Mouse (Mus musculus): ENCODE data around the gene Sema4b.

Gene Sema4b

GRCm38 (mm10) chr7:80186531-80187296 lies at the start of gene Sema4b:
Gene Sema4b, plus strand, starts transcription at chr7:80186841.
- peak; percentile 65 for DNase-seq (ENCODE audit: low spot score)

GRCm38 (mm10) chr7:80138375-80138774 lies 48.3 kb upstream of the Sema4b start:
- DNase-seq (ENCODE audit: low spot score), result no peak

DNA sequence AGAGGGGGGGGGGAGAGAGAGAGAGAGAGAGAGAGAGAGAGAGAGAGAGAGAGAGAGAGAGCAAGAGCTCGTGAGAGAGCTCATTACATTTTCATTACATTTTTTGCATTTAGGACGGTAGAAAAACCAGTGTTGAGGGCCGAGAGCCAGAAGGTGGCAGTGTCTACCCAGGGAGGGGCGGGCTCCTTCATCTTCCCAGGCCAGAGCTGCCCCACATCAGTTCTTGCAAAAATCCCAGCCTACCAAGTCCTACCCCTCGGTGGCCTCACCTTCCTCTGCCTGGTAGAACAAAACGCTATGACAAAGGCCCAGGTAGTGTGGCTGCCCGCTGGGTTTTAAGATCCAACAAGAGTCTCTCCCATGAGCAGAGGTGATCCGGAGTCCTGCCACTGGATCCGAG lies 45.8 kb upstream of the Sema4b start:
- peak; percentile 68 for DNase-seq (ENCODE audit: low spot score)

- DNase-seq (ENCODE audit: low spot score), result peak; percentile 45
Measured at GRCm38 (mm10) chr7:80143331-80144273, 43.0 kb upstream of the Sema4b start.

DNA sequence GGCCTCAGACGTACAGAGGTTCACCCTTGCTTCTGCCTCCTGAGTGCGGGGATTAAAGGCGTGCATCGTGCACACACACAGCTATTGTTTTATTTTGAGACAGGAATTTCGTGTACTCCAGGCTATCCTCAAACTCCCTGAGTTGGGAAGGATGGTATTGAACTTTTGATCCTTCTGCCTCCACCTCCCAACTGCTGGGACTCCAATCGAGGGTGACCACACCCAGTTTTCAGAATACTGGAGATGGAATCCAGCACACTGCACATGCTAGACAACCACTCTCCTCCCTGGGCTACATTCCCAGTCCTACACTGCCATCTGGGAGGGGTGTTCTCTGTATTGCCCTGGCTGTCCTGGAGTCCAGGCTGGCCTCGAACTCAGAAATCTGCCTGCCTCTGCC lies 41.9 kb upstream of the Sema4b start:
- no peak for DNase-seq (ENCODE audit: low spot score)

- DNase-seq (ENCODE audit: low spot score), result peak; percentile 42
Measured at GRCm38 (mm10) chr7:80146077-80146476, 40.6 kb upstream of the Sema4b start.

DNA sequence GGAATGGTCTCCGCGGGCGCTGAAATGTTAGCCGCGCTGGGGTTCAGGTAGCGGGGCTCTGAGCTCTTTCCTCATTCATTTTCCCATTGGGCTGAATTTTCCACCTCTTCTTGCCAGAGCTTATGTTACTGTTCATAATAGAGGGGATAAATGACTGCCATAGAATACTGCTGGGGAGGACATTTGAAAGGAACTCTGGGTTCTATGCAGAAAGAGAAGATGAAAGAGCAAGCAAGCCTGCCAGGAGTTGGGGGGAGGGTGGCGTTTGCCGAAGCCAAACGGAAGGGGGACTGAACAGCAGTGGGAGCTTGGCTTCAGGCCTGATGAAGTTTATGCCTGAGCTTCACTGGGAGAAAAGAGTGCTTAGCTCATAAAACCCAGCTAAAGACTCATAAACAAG lies 37.3 kb upstream of the Sema4b start:
- no peak for DNase-seq (ENCODE audit: low spot score)

DNA sequence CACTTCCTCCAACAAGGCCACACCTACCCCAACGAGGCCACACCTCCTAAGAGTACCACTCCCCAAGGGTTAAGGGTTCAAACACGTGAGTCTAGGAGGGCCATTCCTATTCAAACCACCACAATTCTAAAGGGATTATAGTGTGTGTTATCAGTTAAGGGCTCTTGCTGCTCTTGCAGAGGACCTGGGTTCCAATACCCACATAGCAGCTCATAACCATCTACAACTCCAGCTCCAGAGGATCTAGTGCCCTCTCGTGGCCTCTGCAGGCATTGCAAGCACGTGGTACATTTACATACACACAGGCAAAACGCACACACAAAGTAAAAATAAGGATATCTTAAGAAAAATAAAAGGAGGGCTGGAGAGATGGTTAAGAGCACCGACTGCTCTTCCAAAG lies 34.5 kb upstream of the Sema4b start:
- no peak for DNase-seq (ENCODE audit: low spot score)

DNA sequence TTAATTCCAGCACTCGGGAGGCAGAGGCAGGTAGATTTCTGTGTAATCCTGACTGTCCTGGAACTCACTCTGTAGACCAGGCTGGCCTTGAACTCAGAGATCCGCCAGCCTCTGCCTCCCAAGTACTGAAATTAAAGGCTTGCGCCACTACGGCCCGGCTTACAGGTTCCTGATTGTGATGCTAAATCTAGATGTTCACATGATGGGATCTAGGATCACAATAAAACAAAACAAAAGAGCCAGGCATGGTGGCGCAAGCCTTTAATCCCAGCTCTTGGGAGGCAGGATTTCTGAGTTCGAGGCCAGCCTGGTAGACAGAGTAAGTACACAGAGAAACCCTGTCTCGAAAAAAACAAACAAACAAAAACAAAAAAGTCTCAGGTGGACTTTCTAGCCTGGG lies 33.9 kb upstream of the Sema4b start:
- no peak for DNase-seq (ENCODE audit: low spot score)

- no peak for DNase-seq (ENCODE audit: low spot score)
Measured at GRCm38 (mm10) chr7:80154689-80155088, 32.0 kb upstream of the Sema4b start.

DNA sequence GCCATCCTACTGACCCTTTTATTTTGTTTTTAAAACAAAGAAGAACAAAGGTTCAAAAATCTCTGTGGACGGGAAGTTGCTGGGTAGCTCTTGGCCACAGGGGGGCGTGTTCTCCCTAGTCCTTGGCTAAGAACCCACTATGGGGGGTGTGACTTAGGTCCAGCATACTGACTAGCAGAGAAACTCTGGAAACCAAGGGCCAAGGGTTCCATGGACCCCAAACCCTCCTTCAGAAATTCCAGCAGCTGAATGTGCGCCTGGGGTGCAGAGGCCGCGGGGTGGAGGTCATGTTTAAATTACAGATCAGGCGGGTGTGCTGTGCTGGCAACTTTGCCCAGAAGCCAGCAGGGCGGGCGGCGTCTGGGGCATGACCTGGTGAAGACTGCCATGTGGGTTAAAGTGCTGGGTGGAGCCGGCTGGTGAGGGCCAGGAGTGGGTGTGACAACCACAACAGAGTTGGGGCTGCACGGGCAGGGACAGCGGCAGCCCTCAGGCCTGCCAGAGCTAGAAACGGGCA lies 29.9 kb upstream of the Sema4b start:
- DNase-seq (ENCODE audit: low spot score), result peak; percentile 72

DNA sequence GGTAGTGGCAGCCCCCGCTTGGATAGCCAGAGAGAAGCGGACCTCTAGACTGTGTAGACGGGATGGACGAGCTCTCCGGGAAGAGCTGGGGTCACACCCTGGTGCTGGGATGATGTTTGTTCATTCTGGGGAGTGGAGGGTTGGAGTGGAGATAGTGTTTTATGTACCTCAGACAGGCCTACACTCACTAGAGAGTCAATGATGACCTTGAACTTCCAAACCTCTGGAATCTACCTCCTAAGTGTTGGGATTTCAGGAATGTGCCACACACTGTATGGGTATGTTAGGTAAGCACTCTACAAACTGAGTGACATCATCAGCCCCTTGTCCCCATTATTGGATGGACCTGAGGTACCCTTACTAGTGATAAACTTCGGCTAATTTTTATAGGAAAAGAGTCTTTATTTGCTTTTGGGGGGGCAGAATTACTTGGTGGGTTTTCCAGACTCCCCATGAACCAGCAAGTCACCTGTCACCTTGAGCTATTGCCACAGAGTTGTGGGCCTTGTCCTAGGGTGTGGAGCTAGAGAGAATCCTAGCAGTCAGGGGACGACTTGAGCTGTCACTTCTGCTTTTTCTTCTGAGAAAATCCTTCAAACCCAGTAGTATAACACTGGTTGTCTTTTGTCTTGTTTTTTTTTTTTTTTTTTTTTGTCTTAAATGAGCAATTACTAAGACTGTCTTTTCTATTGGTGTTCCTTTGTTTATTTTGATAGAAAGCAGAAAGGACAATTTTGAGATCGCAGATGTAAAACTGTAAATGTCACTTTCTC lies 28.0 kb upstream of the Sema4b start:
- no peak for DNase-seq (ENCODE audit: low spot score)

DNA sequence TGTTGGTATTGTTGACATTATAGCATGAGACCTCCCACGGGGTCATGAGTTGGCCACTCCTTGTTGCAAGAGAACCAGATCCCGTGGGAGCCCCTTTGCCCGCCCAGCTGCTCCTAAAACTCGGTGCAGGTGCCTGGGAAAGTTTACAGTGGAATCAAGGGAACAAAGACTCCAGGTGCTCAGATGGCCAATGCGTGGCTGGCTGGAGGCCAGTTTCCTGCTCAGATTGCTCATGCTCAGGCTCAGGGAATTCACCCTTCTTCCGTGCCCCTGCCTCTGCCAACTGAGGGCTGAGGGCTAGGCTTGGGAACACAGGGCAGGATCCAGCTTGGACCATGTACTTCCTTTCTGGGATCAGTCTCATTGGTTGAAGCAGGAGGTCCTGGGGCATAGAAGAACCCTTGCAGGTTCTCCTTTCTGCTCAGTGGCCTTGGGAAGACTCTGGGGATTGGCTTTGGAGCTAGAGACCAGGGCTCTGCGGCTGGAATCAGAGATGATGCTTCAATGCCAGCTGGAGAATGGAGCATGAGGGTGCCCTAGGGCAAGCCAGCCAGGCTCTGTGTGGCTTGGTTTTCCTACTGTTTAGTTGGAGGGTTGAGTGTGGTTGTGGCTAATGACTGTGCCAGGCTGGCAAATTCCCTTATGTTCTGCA lies 26.2 kb upstream of the Sema4b start:
- no peak for DNase-seq (ENCODE audit: low spot score)

DNA sequence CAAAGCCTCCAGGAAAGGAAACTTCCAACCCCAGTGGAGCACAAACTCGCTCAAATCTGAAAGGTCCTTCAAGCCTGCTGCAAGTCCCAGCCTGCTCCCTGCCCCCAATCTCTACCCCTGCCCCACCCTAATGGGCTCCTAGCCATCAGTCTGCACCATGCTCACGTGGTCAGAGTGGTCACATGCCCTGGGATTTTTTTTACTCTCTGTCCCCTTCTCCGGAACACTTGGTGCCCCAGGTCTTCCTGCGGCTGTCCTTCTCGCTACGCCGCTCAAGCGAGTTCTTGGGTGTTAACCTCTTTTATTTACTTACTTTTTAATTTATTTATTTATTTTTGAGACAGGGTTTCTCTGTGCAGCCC lies 25.7 kb upstream of the Sema4b start:
- DNase-seq (ENCODE audit: low spot score), result no peak

GRCm38 (mm10) chr7:80165432-80165831 lies 21.2 kb upstream of the Sema4b start:
- no peak for DNase-seq (ENCODE audit: low spot score)

GRCm38 (mm10) chr7:80166740-80167139 lies 19.9 kb upstream of the Sema4b start:
- DNase-seq (ENCODE audit: low spot score), result no peak

- no peak for DNase-seq (ENCODE audit: low spot score)
Measured at GRCm38 (mm10) chr7:80169847-80170246, 16.8 kb upstream of the Sema4b start.

DNA sequence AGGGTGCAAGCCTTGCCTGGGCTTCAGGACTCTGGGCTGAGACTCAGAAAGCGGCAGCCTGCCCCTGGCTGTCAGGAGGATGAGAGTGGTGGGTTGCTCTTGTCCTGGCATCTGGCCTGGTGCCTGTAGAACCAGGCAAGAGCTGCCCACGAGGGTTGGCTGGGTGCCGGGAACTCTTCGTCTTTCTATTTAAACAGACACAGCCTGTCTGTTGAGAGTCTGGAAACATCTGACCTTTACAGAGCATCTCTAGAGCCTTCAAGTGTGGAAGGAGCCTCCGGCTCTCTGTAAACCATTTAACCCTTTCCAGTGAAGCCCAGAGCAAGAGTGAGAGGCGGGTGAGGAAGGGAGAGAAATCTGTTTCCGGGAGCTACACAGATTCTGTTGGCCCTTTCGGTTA lies 15.3 kb upstream of the Sema4b start:
- no peak for DNase-seq (ENCODE audit: low spot score)

DNA sequence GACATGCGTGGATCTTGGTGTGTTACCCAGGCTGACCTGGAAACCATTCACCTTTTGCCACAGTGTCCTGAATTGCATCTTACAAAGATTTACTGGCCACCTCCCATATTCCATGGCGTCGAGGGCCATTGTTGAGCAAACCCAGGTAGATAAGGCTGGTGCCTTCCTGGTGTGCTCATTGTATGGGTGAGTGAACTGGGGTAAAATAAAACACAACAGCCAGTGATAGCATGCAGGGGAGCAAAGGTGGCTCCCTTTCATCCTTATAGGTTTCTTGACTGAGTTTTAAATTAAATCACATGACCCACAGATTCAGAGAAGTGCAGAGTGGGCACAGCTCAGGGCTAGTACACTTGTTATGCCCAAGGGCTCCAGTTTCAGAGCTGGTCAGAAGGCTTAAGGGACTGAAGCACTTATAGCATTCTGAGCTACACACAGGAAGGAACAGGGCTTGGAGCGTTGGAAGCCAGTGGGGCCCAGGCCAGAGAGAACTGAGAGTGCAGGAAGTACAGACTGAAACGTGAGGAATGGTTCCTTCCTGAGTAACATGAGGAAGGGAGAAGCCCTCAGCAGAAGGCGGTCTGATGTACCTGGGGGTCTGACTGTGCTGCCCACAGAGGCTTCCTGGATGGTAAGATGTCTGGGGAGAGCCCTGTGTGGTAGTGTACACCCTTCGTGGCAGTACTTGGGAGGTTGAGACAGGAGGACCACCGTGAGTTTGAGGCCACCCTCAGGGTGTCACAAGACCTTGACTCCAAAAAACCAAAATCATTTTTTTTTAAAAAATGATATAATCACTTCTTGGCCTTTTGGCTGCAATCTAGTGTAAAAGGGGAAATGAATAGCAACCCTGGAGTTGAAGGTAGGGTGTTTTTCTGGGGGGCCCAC lies 14.3 kb upstream of the Sema4b start:
- DNase-seq (ENCODE audit: low spot score), result no peak

- no peak for DNase-seq (ENCODE audit: low spot score)
Measured at GRCm38 (mm10) chr7:80176159-80176558, 10.5 kb upstream of the Sema4b start.

DNA sequence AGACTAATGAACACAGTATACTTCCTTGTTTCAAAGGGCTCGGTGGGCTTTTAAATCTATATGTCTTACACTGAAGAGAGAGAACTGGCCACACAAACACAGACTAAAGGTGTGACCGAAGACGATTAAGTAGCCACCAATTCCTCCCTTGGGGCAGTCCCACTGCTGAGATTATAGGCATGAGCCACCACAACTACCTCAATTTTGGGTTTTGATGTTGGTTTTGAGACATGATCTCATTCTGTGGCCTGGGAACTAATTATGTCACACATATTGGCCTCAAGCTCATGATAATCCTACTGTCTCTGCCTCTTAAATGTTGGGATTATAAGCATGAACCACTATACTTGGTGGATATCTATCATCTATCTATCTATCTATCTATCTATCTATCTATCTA lies 9.2 kb upstream of the Sema4b start:
- DNase-seq (ENCODE audit: low spot score), result no peak
